Mouse (Mus musculus) hindbrain, postnatal 0 days (tissue): ENCODE measurements around the gene Plcxd3. TPM values are rescaled to one million over a fixed set of nuclear protein-coding genes. Genes with fewer than 3 reads are reported as not detected.

Experiments used
- ATAC-seq: fragments of 200-750 bp; cut with Nextera tagmentation; 2 replicates; pipeline ENCODE4 v1.8.0; 2017; ENCODE audit warnings: mild to moderate bottlenecking, moderate TSS enrichment, moderate library complexity
- DNase-seq: peaks from one replicate; pipeline ENCODE4 v3.0.0-alpha.2; 2015; ENCODE audit warnings: low spot score
- H3K27ac ChIP-seq: fragments of 300-500 bp; sonication (generic); 2 replicates; pipeline ENCODE4 v1.5.1; 2014; ENCODE audit warnings: mild to moderate bottlenecking
- H3K27me3 ChIP-seq: fragments of 300-500 bp; sonication (generic); 2 replicates; pipeline ENCODE4 v1.6.1; 2014; ENCODE audit warnings: low read length, mixed read lengths; ENCODE audit not compliant: insufficient read depth
- H3K36me3 ChIP-seq: fragments of 300-500 bp; sonication (generic); 2 replicates; pipeline ENCODE4 v1.6.1; 2014; ENCODE audit warnings: low read length, mixed read lengths; ENCODE audit not compliant: insufficient read depth
- H3K4me1 ChIP-seq: fragments of 300-500 bp; sonication (generic); 2 replicates; pipeline ENCODE4 v1.6.1; 2014; ENCODE audit warnings: antibody characterized with exemption, low read length, mixed read lengths; ENCODE audit not compliant: insufficient read depth
- H3K4me2 ChIP-seq: fragments of 300-500 bp; sonication (generic); 2 replicates; pipeline ENCODE4 v1.6.1; 2014; ENCODE audit warnings: low read depth, mild to moderate bottlenecking, low read length, moderate library complexity, mixed read lengths
- H3K4me3 ChIP-seq: fragments of 300-500 bp; sonication (generic); 2 replicates; pipeline ENCODE4 v1.5.1; 2014; ENCODE audit warnings: low read length
- H3K9ac ChIP-seq: fragments of 300-500 bp; sonication (generic); replicated peaks from 2 replicates; pipeline ENCODE4 v1.6.1; 2014; ENCODE audit warnings: mild to moderate bottlenecking, low read length, moderate library complexity, mixed read lengths
- H3K9me3 ChIP-seq: fragments of 300-500 bp; sonication (generic); 2 replicates; pipeline ENCODE4 v1.6.1; 2016; ENCODE audit warnings: low read length, mixed read lengths
- CTCF ChIP-seq: IDR thresholded peaks from 2 replicates; pipeline ENCODE4 v1.5.1; 2016; ENCODE audit warnings: antibody characterized with exemption, control low read depth, low read depth
- WGBS: fragments of 180-500 bp; shearing (Covaris S2); extraction: QIAGEN DNeasy Blood & Tissue Kit; methylation state at CpG from one replicate; pipeline ENCODE4 v1.1.7; 2014; 5-methylcytosine and 5-hydroxymethylcytosine counted together
- polyA plus RNA-seq: library from polyadenylated mRNA; unstranded; fragments of >200 nt; fragmentation: Nextera tagmentation; extraction: Ambion mirVana; gene quantifications from 2 replicates; pipeline ENCODE4 v1.2.1, GENCODE M21; 2015
- total RNA-seq: library from RNA; depleted of rRNA; stranded (reverse); fragments of >200 nt; gene quantifications from 2 replicates; pipeline ENCODE4 v1.2.3, GENCODE M21; 2014

Plcxd3 gene
- total and polyA plus RNA-seq, 2 experiments from 2014 or later, result 56.7 to 89.4 TPM

- WGBS, result 73% methylated on average over 2 of the region's 2 CpGs
- no peaks in the 10 kb centered on the region for H3K4me1 ChIP-seq
- no peak overlapping the region for H3K4me2 ChIP-seq
- H3K27ac ChIP-seq, result no peak overlapping the region
- no peak overlapping the region for H3K4me3 ChIP-seq
- H3K27me3 ChIP-seq, result no peaks in the 10 kb centered on the region
- H3K9ac ChIP-seq, result no peak overlapping the region
- DNase-seq, result no peak
- no peaks in the 10 kb centered on the region for H3K36me3 ChIP-seq
- no peak for ATAC-seq
- no peaks in the 10 kb centered on the region for H3K9me3 ChIP-seq
- no peak for TF ChIP-seq CTCF
Observed at GRCm38 (mm10) chr15:4367801-4368200, 7.5 kb upstream of the Plcxd3 start.

GRCm38 (mm10) chr15:4374453-4374990, 769 bp upstream of the Plcxd3 start:
- 0 out of 2 replicates have a peak overlapping the region, but pooled peaks have one; percentile 70 for H3K9ac ChIP-seq
- peak overlapping the region; percentile 72 for H3K4me3 ChIP-seq
- H3K27ac ChIP-seq, result peak overlapping the region; percentile 79; the same call in 1 of the 2 replicates
- no peak for TF ChIP-seq CTCF
- no peaks in the 10 kb centered on the region for H3K27me3 ChIP-seq
- 40% methylated on average over 6 of the region's 6 CpGs for WGBS
- H3K4me1 ChIP-seq, result peaks cover 10% of the 10 kb centered on the region; the same call in 1 of the 2 replicates
- DNase-seq (no peak), ATAC-seq (no peak)
- H3K4me2 ChIP-seq, result peak overlapping the region; percentile 78
- no peaks in the 10 kb centered on the region for H3K36me3 ChIP-seq
- H3K9me3 ChIP-seq, result no peaks in the 10 kb centered on the region

- peak overlapping the region; percentile 79; the same call in 1 of the 2 replicates for H3K27ac ChIP-seq
- ATAC-seq (no peak), DNase-seq (no peak)
- no peaks in the 10 kb centered on the region for H3K27me3 ChIP-seq
- peak overlapping the region; percentile 72 for H3K4me3 ChIP-seq
- no peaks in the 10 kb centered on the region for H3K36me3 ChIP-seq
- H3K4me1 ChIP-seq, result peaks cover 10% of the 10 kb centered on the region; the same call in 1 of the 2 replicates
- 10% methylated on average over 6 of the region's 6 CpGs for WGBS
- peak overlapping the region; percentile 78 for H3K4me2 ChIP-seq
- no peaks in the 10 kb centered on the region for H3K9me3 ChIP-seq
- TF ChIP-seq CTCF, result no peak
- peak overlapping the region; percentile 70 for H3K9ac ChIP-seq
Observed at GRCm38 (mm10) chr15:4375031-4375422, 264 bp upstream of the Plcxd3 start.

- DNase-seq (peak; percentile 61), ATAC-seq (peak; percentile 37)
- Histone ChIP-seq H3K4me2 (peak overlapping the region; percentile 78), H3K4me3 (peak overlapping the region; percentile 72), H3K27ac (peak overlapping the region; percentile 79), H3K36me3 (no peaks in the 10 kb centered on the region), H3K9ac (peak overlapping the region; percentile 70), H3K9me3 (no peaks in the 10 kb centered on the region), H3K27me3 (no peaks in the 10 kb centered on the region), H3K4me1 (peaks cover 10% of the 10 kb centered on the region; the same call in 1 of the 2 replicates)
- 5% methylated on average over 8 of the region's 8 CpGs for WGBS
- no peak for TF ChIP-seq CTCF
Observed at GRCm38 (mm10) chr15:4376221-4376631, 935 bp downstream of the Plcxd3 start.

- H3K36me3 ChIP-seq, result no peaks in the 10 kb centered on the region
- no peak for ATAC-seq
- no peak overlapping the region for H3K9ac ChIP-seq
- no peaks in the 10 kb centered on the region for H3K9me3 ChIP-seq
- WGBS, result 42% methylated on average over 5 of the region's 5 CpGs
- no peak for TF ChIP-seq CTCF
- H3K27ac ChIP-seq, result no peak overlapping the region
- H3K4me1 ChIP-seq, result peaks cover 10% of the 10 kb centered on the region; the same call in 1 of the 2 replicates
- H3K4me3 ChIP-seq, result no peak overlapping the region
- peak; percentile 31 for DNase-seq
- peak overlapping the region; percentile 37 for H3K4me2 ChIP-seq
- H3K27me3 ChIP-seq, result no peaks in the 10 kb centered on the region
Observed at GRCm38 (mm10) chr15:4378766-4379165, 3.5 kb downstream of the Plcxd3 start.

GRCm38 (mm10) chr15:4387774-4388173, 12.5 kb downstream of the Plcxd3 start:
- Histone ChIP-seq H3K27ac (no peak overlapping the region), H3K36me3 (no peaks in the 10 kb centered on the region), H3K4me1 (no peaks in the 10 kb centered on the region), H3K27me3 (no peaks in the 10 kb centered on the region), H3K4me2 (no peak overlapping the region), H3K9ac (no peak overlapping the region), H3K4me3 (no peak overlapping the region), H3K9me3 (no peaks in the 10 kb centered on the region)
- DNase-seq (no peak), ATAC-seq (no peak)
- TF ChIP-seq CTCF, result no peak

- DNase-seq, result no peak
- WGBS, result 31% methylated on average over 4 of the region's 4 CpGs
Observed at GRCm38 (mm10) chr15:4400096-4400495, 24.8 kb downstream of the Plcxd3 start.

More at GRCm38 (mm10) chr15:4400096-4400495, 24.8 kb downstream of the Plcxd3 start:
- H3K9me3 ChIP-seq, result no peaks in the 10 kb centered on the region
- H3K4me3 ChIP-seq, result no peak overlapping the region
- H3K36me3 ChIP-seq, result no peaks in the 10 kb centered on the region
- no peak overlapping the region for H3K9ac ChIP-seq
- no peak for ATAC-seq
- H3K27ac ChIP-seq, result no peak overlapping the region
- no peaks in the 10 kb centered on the region for H3K27me3 ChIP-seq
- H3K4me2 ChIP-seq, result no peak overlapping the region
- TF ChIP-seq CTCF, result no peak
- H3K4me1 ChIP-seq, result no peaks in the 10 kb centered on the region
